Mouse (Mus musculus) limb, embryonic 15.5 days (tissue): Measurements from ENCODE around the gene Lats2. TPM values are rescaled to one million over a fixed set of nuclear protein-coding genes. Genes with fewer than 3 reads are reported as not detected.
"Not testable (repeated sequence)": the region's sequence is repeated elsewhere in the genome, so short reads cannot be mapped to it uniquely, and the experiment has no call there.

Experiments
- ATAC-seq: fragments of 200-750 bp; cut with Nextera tagmentation; 2 replicates; pipeline ENCODE4 v1.8.0; 2017; ENCODE audit warnings: low read depth, moderate TSS enrichment; ENCODE audit not compliant: insufficient number of reproducible peaks, low FRiP score, low TSS enrichment
- H3K27ac ChIP-seq: fragments of 300-500 bp; sonication (generic); 2 replicates; pipeline ENCODE4 v1.5.1; 2015; ENCODE audit warnings: moderate library complexity, mild to moderate bottlenecking, inconsistent platforms
- H3K27me3 ChIP-seq: fragments of 300-500 bp; sonication (generic); 2 replicates; pipeline ENCODE4 v1.6.1; 2015; ENCODE audit warnings: inconsistent platforms
- H3K36me3 ChIP-seq: fragments of 300-500 bp; sonication (generic); 2 replicates; pipeline ENCODE4 v1.6.1; 2015; ENCODE audit warnings: inconsistent platforms
- H3K4me1 ChIP-seq: fragments of 300-500 bp; sonication (generic); 2 replicates; pipeline ENCODE4 v1.6.1; 2015; ENCODE audit warnings: inconsistent platforms
- H3K4me2 ChIP-seq: fragments of 300-500 bp; sonication (generic); 2 replicates; pipeline ENCODE4 v1.6.1; 2015; ENCODE audit warnings: mild to moderate bottlenecking, inconsistent platforms
- H3K4me3 ChIP-seq: fragments of 300-500 bp; sonication (generic); 2 replicates; pipeline ENCODE4 v1.5.1; 2015; ENCODE audit warnings: mild to moderate bottlenecking, inconsistent platforms
- H3K9ac ChIP-seq: fragments of 300-500 bp; sonication (generic); 2 replicates; pipeline ENCODE4 v1.6.1; 2015; ENCODE audit warnings: inconsistent platforms
- H3K9me3 ChIP-seq: fragments of 300-500 bp; sonication (generic); 2 replicates; pipeline ENCODE4 v1.6.1; 2016; ENCODE audit warnings: inconsistent platforms
- WGBS: fragments of 180-500 bp; shearing (Covaris S2); methylation state at CpG from one replicate; pipeline ENCODE4 v1.1.7; 2015; 5-methylcytosine and 5-hydroxymethylcytosine counted together
- microRNA-seq: library from miRNA; unstranded; fragments of <30 nt; microRNA quantifications from one replicate; pipeline ENCODE4, GENCODE M21; 2016
- polyA plus RNA-seq: library from polyadenylated mRNA; unstranded; fragments of >200 nt; fragmentation: Nextera tagmentation; extraction: Ambion mirVana; gene quantifications from 2 replicates; pipeline ENCODE4 v1.2.1, GENCODE M21; 2015

The Lats2 gene
- polyA plus RNA-seq, 1 experiment from 2014 or later = 28.0 TPM

GRCm38 (mm10) chr14:57658301-57658700 is 99.9 kb downstream of the Lats2 start:
- Histone ChIP-seq H3K36me3 (0 out of 2 replicates have a peak, but pooled peaks cover 2% of the 10 kb centered on the region), H3K27me3 (no peaks in the 10 kb centered on the region), H3K4me2 (no peak overlapping the region), H3K4me1 (no peaks in the 10 kb centered on the region), H3K9me3 (no peaks in the 10 kb centered on the region), H3K4me3 (no peak overlapping the region), H3K27ac (no peak overlapping the region), H3K9ac (no peak overlapping the region)
- no peak for ATAC-seq
- 94% methylated on average over 4 of the region's 4 CpGs for WGBS

GRCm38 (mm10) chr14:57657500-57657899 is 100.7 kb downstream of the Lats2 start:
- 97% methylated on average over 2 of the region's 2 CpGs for WGBS
- H3K27me3 ChIP-seq = no peaks in the 10 kb centered on the region

GRCm38 (mm10) chr14:57656519-57656918 is 101.7 kb downstream of the Lats2 start:
- not testable (repeated sequence) for H3K4me2 ChIP-seq, H3K27ac ChIP-seq, H3K4me3 ChIP-seq, H3K27me3 ChIP-seq, H3K4me1 ChIP-seq, H3K9ac ChIP-seq, H3K9me3 ChIP-seq, ATAC-seq, H3K36me3 ChIP-seq
- WGBS = 94% methylated on average over 3 of the region's 3 CpGs

More at GRCm38 (mm10) chr14:57657500-57657899, 100.7 kb downstream of the Lats2 start:
- Histone ChIP-seq H3K9ac (no peak overlapping the region), H3K4me3 (no peak overlapping the region), H3K36me3 (0 out of 2 replicates have a peak, but pooled peaks cover 2% of the 10 kb centered on the region), H3K4me1 (no peaks in the 10 kb centered on the region), H3K27ac (no peak overlapping the region), H3K4me2 (no peak overlapping the region), H3K9me3 (no peaks in the 10 kb centered on the region)
- ATAC-seq = no peak

GRCm38 (mm10) chr14:57649501-57649900 is 108.7 kb downstream of the Lats2 start:
- H3K4me3 ChIP-seq = no peak overlapping the region
- H3K27ac ChIP-seq = no peak overlapping the region
- no peak overlapping the region for H3K4me2 ChIP-seq
- no peaks in the 10 kb centered on the region for H3K9me3 ChIP-seq
- H3K36me3 ChIP-seq = no peaks in the 10 kb centered on the region
- H3K9ac ChIP-seq = no peak overlapping the region
- ATAC-seq = no peak
- no peaks in the 10 kb centered on the region for H3K4me1 ChIP-seq
- no peaks in the 10 kb centered on the region for H3K27me3 ChIP-seq

GRCm38 (mm10) chr14:57646155-57646554 is 112.0 kb downstream of the Lats2 start:
- H3K27me3 ChIP-seq = no peaks in the 10 kb centered on the region
- no peak overlapping the region for H3K9ac ChIP-seq
- WGBS = 78% methylated on average over 4 of the region's 4 CpGs
- no peaks in the 10 kb centered on the region for H3K4me1 ChIP-seq
- no peaks in the 10 kb centered on the region for H3K9me3 ChIP-seq
- no peak overlapping the region for H3K27ac ChIP-seq
- peaks cover 5% of the 10 kb centered on the region; the same call in 1 of the 2 replicates for H3K36me3 ChIP-seq
- no peak for ATAC-seq
- H3K4me2 ChIP-seq = no peak overlapping the region
- H3K4me3 ChIP-seq = no peak overlapping the region

Small RNAs within 50 kb of the gene (microRNA-seq; reads per million reads assigned to microRNA genes)
- gene Mir3077 = not detected

Other genes with a start within 250 kb of the Lats2 start
- 9.2 and 12.1 TPM in 2 replicates for gene Il17d, start 233.6 kb downstream of the Lats2 start, polyA plus RNA-seq
- 88.8 and 89.8 TPM in 2 replicates for gene Eef1akmt1, start 186.8 kb downstream of the Lats2 start, polyA plus RNA-seq
- 18.7 and 19.1 TPM in 2 replicates for gene Xpo4, start 93.0 kb downstream of the Lats2 start, polyA plus RNA-seq
- gene Gm49361, start 12.3 kb downstream of the Lats2 start, polyA plus RNA-seq = not detected in 2 replicates
- gene Sap18, start 39.8 kb upstream of the Lats2 start, polyA plus RNA-seq = 19.2 and 22.4 TPM in 2 replicates
- gene Ska3, start 67.8 kb upstream of the Lats2 start, polyA plus RNA-seq = 26.9 and 27.5 TPM in 2 replicates
- 153 and 154 TPM in 2 replicates for gene Mrpl57, start 67.8 kb upstream of the Lats2 start, polyA plus RNA-seq
- 72.5 and 74.9 TPM in 2 replicates for gene Zdhhc20, start 131.9 kb upstream of the Lats2 start, polyA plus RNA-seq
- 92.9 and 95.1 TPM in 2 replicates for gene Micu2, start 240.9 kb upstream of the Lats2 start, polyA plus RNA-seq